Mouse (Mus musculus) adrenal gland, postnatal 10 days (tissue): ENCODE measurements around the gene Dkk2. TPM values are rescaled to one million over a fixed set of nuclear protein-coding genes. Genes with fewer than 3 reads are reported as not detected.

Source experiments
- DNase-seq: peaks from one replicate; pipeline ENCODE4 v3.0.0; 2021; ENCODE audit warnings: mixed read lengths
- total RNA-seq, 2 experiments: library from RNA; stranded (reverse); gene quantifications; 2 replicates each; pipeline ENCODE4 v1.2.3; 2021

The Dkk2 gene
- total RNA-seq, 2 experiments from 2014 or later: 6.3 to 8.1 TPM

DNA sequence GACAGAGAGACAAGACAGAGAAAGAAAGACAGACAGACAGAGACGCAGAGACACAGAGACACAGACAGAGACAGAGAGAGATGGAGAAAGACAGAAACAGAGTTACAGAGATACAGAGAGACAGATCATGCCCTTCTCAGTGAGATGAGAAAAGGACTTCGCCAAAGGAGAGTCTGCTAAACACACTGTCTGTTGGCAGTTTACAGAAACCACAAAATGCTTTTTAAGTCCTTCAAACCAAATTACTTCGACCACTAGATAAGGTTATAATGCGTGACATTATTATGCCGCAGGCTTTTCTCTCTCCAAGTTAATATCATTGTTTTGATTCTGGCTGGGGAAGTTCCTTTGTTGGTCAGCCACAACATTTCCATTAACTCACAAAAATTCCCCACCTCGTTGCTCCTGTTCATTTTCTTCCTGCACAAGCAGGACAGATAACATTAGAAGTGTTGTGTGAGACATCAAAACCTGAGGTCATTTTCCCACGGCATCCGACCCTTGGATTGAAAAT lies 40.2 kb downstream of the Dkk2 start:
- DNase-seq: no peak

DNA sequence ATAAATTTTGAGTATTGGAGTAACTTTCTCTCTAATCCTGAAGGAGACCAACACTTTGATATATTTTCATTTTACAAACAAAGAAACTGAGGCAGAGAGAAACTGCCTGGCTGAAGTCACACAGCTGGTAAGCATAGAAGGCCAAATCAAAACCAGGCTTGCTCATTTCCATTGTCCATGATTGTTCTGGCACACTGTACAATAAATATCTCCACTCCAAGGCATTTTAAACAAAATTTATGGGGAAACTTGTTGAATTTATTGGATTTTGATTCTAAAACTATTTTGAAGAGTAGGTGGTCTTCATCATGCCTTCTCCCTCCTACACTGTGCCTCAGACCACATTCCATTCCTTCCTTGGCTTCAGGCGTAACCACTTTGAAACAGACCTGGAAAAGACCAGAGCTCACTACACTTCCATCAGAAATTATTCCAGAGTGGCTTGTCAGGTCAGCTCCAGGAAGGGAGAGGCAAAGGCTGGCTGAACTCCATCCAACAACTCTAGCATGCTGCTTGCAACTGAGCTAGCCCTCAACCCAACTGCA lies 44.7 kb downstream of the Dkk2 start:
- DNase-seq: no peak

DNA sequence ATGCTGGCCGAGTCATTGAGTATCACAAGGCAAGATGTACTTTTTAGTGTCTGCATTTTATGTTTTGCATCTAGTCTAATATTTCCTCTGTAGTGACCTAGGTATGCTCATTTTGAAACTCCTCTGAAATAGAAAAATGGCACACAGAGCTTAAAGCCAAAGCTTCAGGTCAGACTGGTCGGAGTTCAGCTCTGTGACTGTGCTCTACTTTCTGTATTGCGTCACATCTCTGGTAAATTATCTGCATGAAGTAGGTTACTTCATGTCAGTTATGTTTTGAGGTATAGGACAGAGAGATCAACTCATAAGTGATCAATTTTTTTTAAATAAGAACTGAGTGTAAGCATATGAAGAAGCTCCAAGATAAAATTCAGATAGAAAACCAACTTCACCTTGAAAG lies 45.7 kb downstream of the Dkk2 start:
- DNase-seq: no peak

DNA sequence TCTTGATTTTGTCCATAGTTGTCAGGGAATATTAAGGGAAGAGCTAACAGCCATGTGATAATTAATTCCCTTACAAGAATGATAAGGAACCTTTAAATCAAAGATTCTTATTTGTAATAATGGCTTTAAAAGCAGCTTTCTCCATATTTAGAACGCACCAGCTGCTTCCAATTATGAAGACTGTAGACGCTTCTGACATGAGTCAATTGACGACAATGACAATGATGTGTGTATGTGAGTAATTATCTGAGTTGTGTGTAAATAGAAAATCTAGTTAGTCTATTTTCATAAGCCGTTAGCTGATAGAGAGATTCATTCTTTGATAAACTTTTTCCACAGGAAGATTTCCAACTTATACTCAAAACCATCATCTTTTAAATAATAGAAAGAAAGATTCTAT lies 46.8 kb downstream of the Dkk2 start:
- DNase-seq: no peak

DNA sequence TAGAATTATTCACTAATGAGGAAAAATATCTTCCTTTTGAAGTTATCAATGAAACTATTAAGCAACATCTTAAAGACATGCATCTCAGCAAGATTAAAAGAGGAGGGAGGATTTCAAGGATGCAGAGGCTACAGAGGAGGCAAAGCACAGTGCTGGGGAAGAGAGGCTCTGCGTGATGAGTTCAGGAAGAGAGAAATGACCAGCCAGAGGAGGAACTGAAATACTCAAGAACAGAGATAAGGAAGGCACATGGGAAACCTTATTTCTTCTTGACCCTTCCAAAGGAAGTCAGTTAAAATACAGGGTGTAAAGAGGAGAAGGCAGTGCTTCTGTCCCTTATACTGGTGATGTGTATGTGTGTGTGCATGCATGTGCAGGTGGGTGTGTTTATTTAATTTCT lies 49.4 kb downstream of the Dkk2 start:
- DNase-seq: no peak

DNA sequence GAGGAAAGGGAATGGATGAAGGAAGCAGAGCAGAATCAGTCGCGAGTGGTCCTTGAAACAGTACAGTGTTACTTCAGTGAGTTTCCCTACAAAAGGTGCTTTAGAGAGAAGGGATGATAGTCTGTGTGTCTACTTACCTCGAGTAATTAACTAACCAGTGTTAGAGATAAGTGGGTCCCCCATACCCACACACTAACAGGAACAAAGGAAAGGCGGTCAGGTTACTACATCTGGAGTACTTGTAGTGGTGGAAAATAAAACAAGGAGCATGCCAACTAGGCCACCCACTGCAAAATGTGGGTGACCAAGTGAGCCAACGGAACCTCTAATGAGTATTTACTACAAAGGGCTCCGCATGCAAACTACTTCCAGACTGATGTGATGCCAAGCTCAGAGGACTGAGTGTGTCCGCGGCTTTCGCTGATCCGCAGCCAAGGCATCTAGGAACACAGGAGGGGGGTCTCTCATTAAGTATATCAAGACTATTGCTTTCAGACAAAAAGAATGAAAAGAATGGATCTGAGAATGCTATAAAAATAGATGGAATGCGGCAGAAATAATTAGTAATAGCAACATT lies 52.8 kb downstream of the Dkk2 start:
- no peak for DNase-seq

DNA sequence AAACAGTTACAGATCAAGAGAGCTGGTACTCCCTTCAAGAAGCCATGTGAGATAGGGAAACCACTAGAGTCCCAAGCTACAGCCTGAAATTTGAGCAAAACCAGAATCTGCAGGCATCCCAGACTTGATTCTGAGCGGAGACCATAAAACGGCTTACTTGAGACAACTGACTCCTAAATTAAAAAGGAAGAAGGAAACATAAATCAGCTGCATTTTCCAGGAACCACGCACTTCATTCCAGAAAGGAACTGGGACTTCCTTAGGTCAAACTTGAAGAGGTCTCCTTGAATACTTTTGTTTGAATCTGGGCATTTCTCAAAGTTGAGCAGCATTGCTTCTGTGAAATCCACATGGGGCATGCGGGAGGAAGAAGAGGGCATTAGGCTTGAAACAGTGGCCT lies 55.9 kb downstream of the Dkk2 start:
- no peak for DNase-seq

DNA sequence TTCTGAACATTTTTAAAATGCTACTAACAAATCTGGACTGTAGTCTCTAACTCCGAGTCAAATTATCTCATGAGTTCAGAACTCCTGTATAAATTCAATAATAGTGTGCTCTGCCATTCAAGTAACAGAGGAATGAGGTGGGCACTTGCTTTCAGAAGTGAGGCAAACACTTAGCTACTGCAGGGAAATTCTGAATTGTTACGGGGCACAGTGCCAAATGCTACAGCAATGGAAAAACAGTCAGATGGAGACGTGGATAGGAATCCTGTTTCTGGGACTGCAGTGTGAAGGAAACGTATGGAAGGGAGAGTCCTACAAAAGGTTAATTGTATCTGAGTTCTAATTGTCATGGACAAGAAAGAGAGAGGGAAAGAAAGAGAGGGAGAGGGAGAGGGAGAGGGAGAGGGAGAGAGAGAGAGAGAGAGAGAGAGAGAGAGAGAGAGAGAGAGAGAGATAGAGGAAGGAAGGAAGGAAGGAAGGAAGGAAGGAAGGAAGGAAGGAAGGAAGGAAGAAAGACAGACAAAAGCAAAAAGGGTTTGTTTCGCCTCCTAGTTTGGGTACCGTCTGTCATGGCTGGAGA lies 64.4 kb downstream of the Dkk2 start:
- no peak for DNase-seq

DNA sequence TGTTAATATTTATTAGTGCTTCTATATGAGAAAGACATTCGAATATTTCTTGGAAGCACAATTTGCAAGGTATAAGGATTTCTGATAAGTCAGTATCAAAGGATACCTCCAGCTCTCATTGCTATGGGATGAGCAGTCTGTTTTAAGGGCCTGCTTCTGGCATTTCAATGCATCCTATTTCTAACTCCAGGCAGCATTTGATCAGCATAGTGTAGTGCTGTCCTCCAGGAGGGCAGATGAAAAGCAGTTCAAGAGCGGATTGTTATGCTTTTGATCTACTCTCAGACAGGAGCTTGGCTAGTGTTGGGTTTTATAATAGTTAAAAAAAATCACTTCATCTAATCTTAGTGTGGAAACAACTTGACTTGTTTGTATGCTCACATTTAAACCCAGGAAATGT lies 73.7 kb downstream of the Dkk2 start:
- DNase-seq: no peak

DNA sequence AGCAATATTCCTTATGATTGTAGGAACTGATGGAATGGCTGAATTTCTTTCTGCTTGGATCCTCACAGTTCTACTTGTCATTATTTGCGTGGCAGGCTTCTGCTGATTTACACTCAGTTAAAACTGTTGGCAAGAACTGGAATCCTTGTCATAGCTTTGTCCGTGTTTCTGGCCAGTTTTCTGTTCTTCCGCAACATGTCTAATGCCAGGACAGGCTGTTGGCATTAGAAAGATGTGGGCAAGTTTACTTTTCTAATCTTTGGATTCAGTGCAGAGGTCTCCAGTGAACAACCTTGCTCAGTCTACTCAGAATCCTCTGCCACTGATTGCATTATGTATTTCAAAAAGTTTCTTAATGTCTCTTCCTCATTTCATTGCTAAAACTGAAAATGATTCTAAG lies 83.8 kb downstream of the Dkk2 start:
- DNase-seq: no peak

DNA sequence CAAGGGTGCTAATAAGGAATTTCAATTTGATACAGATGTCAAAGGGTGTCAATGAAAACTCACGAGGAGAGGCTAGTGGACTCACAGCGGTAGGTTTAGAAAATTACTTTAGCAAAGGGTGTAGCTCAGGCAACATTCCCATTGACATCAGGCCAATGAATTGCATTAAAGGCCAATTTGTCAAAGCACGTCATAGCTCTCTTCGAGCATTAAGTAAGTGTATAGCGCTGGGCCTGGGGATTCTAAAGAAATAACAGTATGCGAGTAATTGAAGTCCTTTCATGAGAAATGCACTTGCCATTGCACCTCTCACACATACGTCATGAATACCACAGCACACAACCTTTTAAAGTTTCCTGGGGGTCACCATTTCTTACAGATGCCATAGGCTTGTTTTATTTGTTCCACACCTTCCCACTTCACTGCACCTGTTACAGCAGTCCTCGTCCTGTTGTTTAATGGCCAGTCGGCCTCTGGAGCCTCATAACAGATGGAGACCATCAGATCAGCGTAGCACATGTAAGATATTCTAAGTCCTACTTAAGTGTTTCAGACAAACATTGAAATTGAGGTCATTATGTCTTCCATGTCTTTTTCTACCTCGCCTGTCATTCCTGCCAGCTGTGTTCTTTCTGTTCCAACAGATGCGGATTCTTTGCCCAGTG lies 101.9 kb downstream of the Dkk2 start:
- no peak for DNase-seq

DNA sequence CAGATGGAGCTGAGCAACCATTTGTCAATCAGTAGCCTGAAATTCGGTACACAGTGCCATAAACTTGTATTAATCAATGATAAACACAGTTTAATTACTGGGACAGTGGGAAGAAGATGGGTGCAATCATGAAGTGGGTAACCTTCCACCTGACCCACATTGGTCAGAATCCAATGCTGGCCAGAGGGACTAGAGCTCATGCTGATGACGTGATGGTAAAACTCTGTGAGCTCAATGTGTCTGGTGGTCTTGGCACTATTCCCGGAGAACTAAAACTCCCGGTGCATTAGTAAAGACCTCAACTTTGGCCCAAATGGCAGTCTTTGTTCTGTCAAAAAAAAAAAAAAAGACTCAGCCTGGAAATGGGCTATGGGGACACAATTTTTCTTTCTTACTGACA lies 116.9 kb downstream of the Dkk2 start:
- DNase-seq: no peak

DNA sequence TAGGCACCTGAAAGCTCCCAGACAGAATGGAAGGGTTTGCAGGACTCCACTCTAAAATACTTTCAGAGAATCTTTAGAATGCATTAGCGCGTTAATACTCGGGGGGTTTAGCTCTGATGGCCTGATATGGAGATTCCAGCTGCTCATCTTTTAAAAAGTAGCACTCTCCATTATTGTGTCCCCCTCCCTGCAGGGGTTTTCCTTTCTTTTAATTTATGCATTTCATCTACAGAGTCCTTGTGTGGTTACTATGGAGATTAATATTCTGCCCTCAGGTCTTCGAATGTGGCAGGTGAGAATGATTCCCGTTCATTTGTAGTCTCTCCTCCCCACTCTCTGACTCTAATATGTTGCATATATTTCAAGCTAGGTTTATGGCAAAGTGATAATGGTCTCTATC lies 117.6 kb downstream of the Dkk2 start:
- no peak for DNase-seq

DNA sequence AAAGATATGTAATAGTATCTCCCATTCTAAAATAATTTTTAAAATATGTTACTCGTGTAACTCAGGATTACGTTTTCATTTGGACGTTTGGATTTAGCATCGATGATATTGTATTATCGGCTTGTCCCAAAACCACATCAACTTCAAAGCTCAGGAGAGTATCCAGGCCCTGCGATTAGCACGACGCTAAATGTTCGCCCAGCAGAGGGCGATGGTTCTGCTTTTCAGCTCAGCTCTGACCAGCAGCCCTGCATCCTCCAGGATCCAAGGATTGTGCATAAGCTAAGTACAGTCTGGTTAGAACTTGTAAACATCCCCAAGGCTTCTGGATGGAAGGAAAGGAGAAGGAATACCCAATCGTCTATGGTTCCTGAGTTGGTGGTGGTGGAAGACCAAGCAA lies 122.4 kb downstream of the Dkk2 start:
- peak; percentile 78 for DNase-seq

DNA sequence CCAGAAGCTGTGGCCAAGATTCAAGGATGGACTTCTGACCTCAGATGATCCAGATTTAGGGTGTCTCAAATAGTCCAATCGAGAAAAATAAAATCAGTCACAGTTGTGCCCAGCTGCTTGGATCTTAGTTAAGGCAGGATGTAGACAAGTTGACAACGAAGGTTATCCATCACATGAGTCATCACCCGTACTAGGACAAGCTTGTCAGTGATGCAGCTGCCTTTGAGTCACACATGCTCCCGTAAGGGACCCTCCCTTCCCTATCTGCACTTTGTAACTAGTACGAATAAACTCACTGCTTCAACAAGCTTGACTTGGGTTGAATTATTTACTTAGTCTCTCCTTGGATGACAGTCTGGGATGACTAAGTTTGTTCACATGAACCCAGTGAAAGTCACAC lies 126.2 kb downstream of the Dkk2 start:
- no peak for DNase-seq

DNA sequence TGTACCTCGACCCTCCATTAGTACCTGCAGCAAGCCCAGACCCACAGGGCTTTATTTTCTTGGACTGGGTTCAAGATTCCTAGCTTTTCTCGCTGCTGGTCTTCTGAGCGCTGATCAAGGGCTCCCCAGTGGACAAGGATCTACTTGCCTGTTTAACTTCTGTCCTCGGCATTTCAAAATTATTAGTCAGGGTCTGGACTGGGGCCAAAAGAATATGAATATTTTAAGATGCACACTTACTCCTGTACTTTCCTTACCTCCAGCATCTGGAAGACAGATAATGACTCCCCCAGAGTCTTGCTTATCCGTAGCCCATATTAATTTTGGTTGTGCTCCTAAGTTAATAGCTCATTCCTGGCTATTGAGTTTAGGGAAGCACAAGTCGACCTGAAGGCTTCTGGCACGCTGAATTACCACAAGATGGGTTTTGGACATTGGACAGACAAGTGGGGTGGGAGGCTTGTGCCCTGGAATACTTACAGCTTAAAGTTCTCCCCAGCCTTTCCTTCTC lies 134.9 kb downstream of the Dkk2 start:
- no peak for DNase-seq

DNA sequence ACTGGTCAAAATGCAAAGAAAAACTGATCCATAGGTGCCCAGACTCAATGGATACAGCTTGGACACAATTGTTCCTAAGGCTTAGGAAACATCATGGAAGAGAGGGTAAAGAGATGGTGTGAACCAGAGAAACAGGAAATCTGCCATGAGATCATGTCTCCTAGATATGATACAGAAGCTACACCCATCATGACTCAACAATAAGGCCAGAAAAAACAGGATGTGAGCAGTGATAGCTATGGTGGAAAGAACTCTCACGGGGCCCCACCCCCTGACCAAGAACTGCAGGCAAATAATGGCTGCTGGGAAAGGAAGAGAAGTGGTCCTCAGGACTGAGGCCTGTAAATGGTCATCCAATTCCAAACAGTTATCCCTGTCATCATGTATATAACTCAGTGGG lies 142.5 kb downstream of the Dkk2 start:
- no peak for DNase-seq
